Mouse (Mus musculus): ENCODE results near the gene Zfp358. TPM values are rescaled to one million over a fixed set of nuclear protein-coding genes. Genes with fewer than 3 reads are reported as not detected.

Zfp358 gene
- polyA plus RNA-seq, 1 experiment from 2014 or later, result 41.2 TPM

GRCm38 (mm10) chr8:3515260-3515671, 22.3 kb downstream of the Zfp358 start, which contains the start of gene Pnpla6:
Gene Pnpla6, plus strand, starts transcription at chr8:3515384.
- ATAC-seq (ENCODE audit: low FRiP score) (peak; percentile 71), DNase-seq (ENCODE audit: low spot score) (peak; percentile 84)
- Histone ChIP-seq H3K4me2 (replicated peaks) (peak within 1 kb of the TSS; percentile 86), H3K9ac (peak within 1 kb of the TSS; percentile 63), H3K36me3 (replicated peaks; ENCODE audit: control insufficient read depth, insufficient read depth) (peaks cover 38% of the 10 kb centered on the region), H3K9me3 (ENCODE audit: control insufficient read depth, low read length) (no peaks in the 10 kb centered on the region), H3K27me3 (ENCODE audit: control insufficient read depth, insufficient read depth, low read length) (no peaks in the 10 kb centered on the region), H3K4me3 (replicated peaks; ENCODE audit: low read length) (peak within 1 kb of the TSS; percentile 54), H3K27ac (peak within 1 kb of the TSS; percentile 82), H3K4me1 (replicated peaks; ENCODE audit: control insufficient read depth, insufficient read depth, low read length) (0 out of 2 replicates have a peak, but pooled peaks cover 11% of the 10 kb centered on the region)
- WGBS, result 0% methylated on average over 25 of the region's 25 CpGs

GRCm38 (mm10) chr8:3515771-3516417, 23.0 kb downstream of the Zfp358 start:
- DNase-seq (ENCODE audit: low spot score), result peak; percentile 53
- ATAC-seq (ENCODE audit: low FRiP score), result peak; percentile 11
- H3K9ac ChIP-seq, result peak overlapping the region; percentile 63
- no peaks in the 10 kb centered on the region for H3K9me3 ChIP-seq (ENCODE audit: control insufficient read depth, low read length)
- no peaks in the 10 kb centered on the region for H3K27me3 ChIP-seq (ENCODE audit: control insufficient read depth, insufficient read depth, low read length)
- 0 out of 2 replicates have a peak, but pooled peaks cover 11% of the 10 kb centered on the region for H3K4me1 ChIP-seq (replicated peaks; ENCODE audit: control insufficient read depth, insufficient read depth, low read length)
- peaks cover 32% of the 10 kb centered on the region for H3K36me3 ChIP-seq (replicated peaks; ENCODE audit: control insufficient read depth, insufficient read depth)
- peak overlapping the region; percentile 82 for H3K27ac ChIP-seq
- H3K4me2 ChIP-seq (replicated peaks), result peak overlapping the region; percentile 86
- H3K4me3 ChIP-seq (replicated peaks; ENCODE audit: low read length), result peak overlapping the region; percentile 54
- WGBS, result under 1% methylated on average over 25 of the region's 25 CpGs

- Histone ChIP-seq H3K27me3 (ENCODE audit: control insufficient read depth, insufficient read depth, low read length) (no peaks in the 10 kb centered on the region), H3K9me3 (ENCODE audit: control insufficient read depth, low read length) (no peaks in the 10 kb centered on the region), H3K36me3 (replicated peaks; ENCODE audit: control insufficient read depth, insufficient read depth) (peaks cover 31% of the 10 kb centered on the region), H3K4me3 (replicated peaks; ENCODE audit: low read length) (peak overlapping the region; percentile 54), H3K27ac (peak overlapping the region; percentile 82), H3K4me2 (replicated peaks) (peak overlapping the region; percentile 86), H3K4me1 (replicated peaks; ENCODE audit: control insufficient read depth, insufficient read depth, low read length) (0 out of 2 replicates have a peak, but pooled peaks cover 11% of the 10 kb centered on the region), H3K9ac (peak overlapping the region; percentile 63)
- 1% methylated on average over 36 of the region's 36 CpGs for WGBS
- ATAC-seq (ENCODE audit: low FRiP score) (peak; percentile 86), DNase-seq (ENCODE audit: low spot score) (peak; percentile 93)
Measured at GRCm38 (mm10) chr8:3516450-3517116, 23.6 kb downstream of the Zfp358 start.

- Histone ChIP-seq H3K4me3 (replicated peaks; ENCODE audit: low read length) (peak overlapping the region; percentile 54), H3K9ac (peak overlapping the region; percentile 63), H3K27me3 (ENCODE audit: control insufficient read depth, insufficient read depth, low read length) (no peaks in the 10 kb centered on the region), H3K9me3 (ENCODE audit: control insufficient read depth, low read length) (no peaks in the 10 kb centered on the region), H3K4me2 (replicated peaks) (peak overlapping the region; percentile 86), H3K4me1 (replicated peaks; ENCODE audit: control insufficient read depth, insufficient read depth, low read length) (0 out of 2 replicates have a peak, but pooled peaks cover 11% of the 10 kb centered on the region), H3K36me3 (replicated peaks; ENCODE audit: control insufficient read depth, insufficient read depth) (peaks cover 30% of the 10 kb centered on the region), H3K27ac (0 out of 2 replicates have a peak overlapping the region, but pooled peaks have one; percentile 82)
- DNase-seq (ENCODE audit: low spot score) (no peak), ATAC-seq (ENCODE audit: low FRiP score) (peak; percentile 21; the same call in 1 of the 2 replicates)
- 10% methylated on average over 16 of the region's 16 CpGs for WGBS
Measured at GRCm38 (mm10) chr8:3517117-3517495, 24.2 kb downstream of the Zfp358 start.

GRCm38 (mm10) chr8:3522007-3522697, 29.2 kb downstream of the Zfp358 start:
- Histone ChIP-seq H3K27ac (no peak overlapping the region), H3K27me3 (ENCODE audit: control insufficient read depth, insufficient read depth, low read length) (no peaks in the 10 kb centered on the region), H3K9me3 (ENCODE audit: control insufficient read depth, low read length) (no peaks in the 10 kb centered on the region), H3K9ac (no peak overlapping the region), H3K4me3 (replicated peaks; ENCODE audit: low read length) (no peak overlapping the region), H3K4me2 (replicated peaks) (no peak overlapping the region), H3K4me1 (replicated peaks; ENCODE audit: control insufficient read depth, insufficient read depth, low read length) (0 out of 2 replicates have a peak, but pooled peaks cover 3% of the 10 kb centered on the region), H3K36me3 (replicated peaks; ENCODE audit: control insufficient read depth, insufficient read depth) (peaks cover 54% of the 10 kb centered on the region)
- ATAC-seq (ENCODE audit: low FRiP score) (no peak), DNase-seq (ENCODE audit: low spot score) (no peak)
- WGBS, result 93% methylated on average over 13 of the region's 13 CpGs

- WGBS, result 93% methylated on average over 5 of the region's 5 CpGs
- DNase-seq (ENCODE audit: low spot score) (no peak), ATAC-seq (ENCODE audit: low FRiP score) (no peak)
- no peak overlapping the region for H3K9ac ChIP-seq
- H3K9me3 ChIP-seq (ENCODE audit: control insufficient read depth, low read length), result no peaks in the 10 kb centered on the region
- H3K27me3 ChIP-seq (ENCODE audit: control insufficient read depth, insufficient read depth, low read length), result no peaks in the 10 kb centered on the region
- H3K4me1 ChIP-seq (replicated peaks; ENCODE audit: control insufficient read depth, insufficient read depth, low read length), result no peaks in the 10 kb centered on the region
- peaks cover 57% of the 10 kb centered on the region for H3K36me3 ChIP-seq (replicated peaks; ENCODE audit: control insufficient read depth, insufficient read depth)
- H3K4me3 ChIP-seq (replicated peaks; ENCODE audit: low read length), result no peak overlapping the region
- H3K4me2 ChIP-seq (replicated peaks), result no peak overlapping the region
- no peak overlapping the region for H3K27ac ChIP-seq
Measured at GRCm38 (mm10) chr8:3530816-3531215, 37.9 kb downstream of the Zfp358 start.

GRCm38 (mm10) chr8:3531936-3532335, 39.0 kb downstream of the Zfp358 start:
- no peak overlapping the region for H3K27ac ChIP-seq
- H3K27me3 ChIP-seq (ENCODE audit: control insufficient read depth, insufficient read depth, low read length), result no peaks in the 10 kb centered on the region
- peaks cover 60% of the 10 kb centered on the region for H3K36me3 ChIP-seq (replicated peaks; ENCODE audit: control insufficient read depth, insufficient read depth)
- no peak for ATAC-seq (ENCODE audit: low FRiP score)
- no peak overlapping the region for H3K4me2 ChIP-seq (replicated peaks)
- 96% methylated on average over 18 of the region's 18 CpGs for WGBS
- H3K9me3 ChIP-seq (ENCODE audit: control insufficient read depth, low read length), result no peaks in the 10 kb centered on the region
- no peak for DNase-seq (ENCODE audit: low spot score)
- no peak overlapping the region for H3K4me3 ChIP-seq (replicated peaks; ENCODE audit: low read length)
- no peaks in the 10 kb centered on the region for H3K4me1 ChIP-seq (replicated peaks; ENCODE audit: control insufficient read depth, insufficient read depth, low read length)
- H3K9ac ChIP-seq, result no peak overlapping the region

- H3K9ac ChIP-seq, result no peak overlapping the region
- no peak for ATAC-seq (ENCODE audit: low FRiP score)
- peaks cover 82% of the 10 kb centered on the region for H3K36me3 ChIP-seq (replicated peaks; ENCODE audit: control insufficient read depth, insufficient read depth)
- 70% methylated on average over 15 of the region's 15 CpGs for WGBS
- no peak overlapping the region for H3K27ac ChIP-seq
- no peaks in the 10 kb centered on the region for H3K27me3 ChIP-seq (ENCODE audit: control insufficient read depth, insufficient read depth, low read length)
- DNase-seq (ENCODE audit: low spot score), result no peak
- H3K4me2 ChIP-seq (replicated peaks), result no peak overlapping the region
- no peaks in the 10 kb centered on the region for H3K9me3 ChIP-seq (ENCODE audit: control insufficient read depth, low read length)
- H3K4me1 ChIP-seq (replicated peaks; ENCODE audit: control insufficient read depth, insufficient read depth, low read length), result no peaks in the 10 kb centered on the region
- no peak overlapping the region for H3K4me3 ChIP-seq (replicated peaks; ENCODE audit: low read length)
Measured at GRCm38 (mm10) chr8:3536053-3536841, 43.3 kb downstream of the Zfp358 start.

Measured in hindbrain, embryonic 14.5 days (tissue).